Mouse (Mus musculus): ENCODE results near the gene Slc5a8. TPM values are rescaled to one million over a fixed set of nuclear protein-coding genes. Genes with fewer than 3 reads are reported as not detected.

Gene Slc5a8
- polyA plus RNA-seq, 1 experiment from 2014 or later = 0.04 TPM

- no peaks in the 10 kb centered on the region for H3K9me3 ChIP-seq
- WGBS = 81% methylated on average over 2 of the region's 2 CpGs
- ATAC-seq = no peak
- H3K9ac ChIP-seq (replicated peaks) = no peak overlapping the region
- H3K27ac ChIP-seq = no peak overlapping the region
- H3K4me3 ChIP-seq (replicated peaks) = no peak overlapping the region
- H3K4me2 ChIP-seq (replicated peaks) = no peak overlapping the region
- peaks cover 32% of the 10 kb centered on the region for H3K27me3 ChIP-seq
- no peaks in the 10 kb centered on the region for H3K36me3 ChIP-seq
- H3K4me1 ChIP-seq (replicated peaks) = peaks cover 12% of the 10 kb centered on the region
Observed at GRCm38 (mm10) chr10:88888376-88888775, 2.6 kb downstream of the Slc5a8 start.

DNA sequence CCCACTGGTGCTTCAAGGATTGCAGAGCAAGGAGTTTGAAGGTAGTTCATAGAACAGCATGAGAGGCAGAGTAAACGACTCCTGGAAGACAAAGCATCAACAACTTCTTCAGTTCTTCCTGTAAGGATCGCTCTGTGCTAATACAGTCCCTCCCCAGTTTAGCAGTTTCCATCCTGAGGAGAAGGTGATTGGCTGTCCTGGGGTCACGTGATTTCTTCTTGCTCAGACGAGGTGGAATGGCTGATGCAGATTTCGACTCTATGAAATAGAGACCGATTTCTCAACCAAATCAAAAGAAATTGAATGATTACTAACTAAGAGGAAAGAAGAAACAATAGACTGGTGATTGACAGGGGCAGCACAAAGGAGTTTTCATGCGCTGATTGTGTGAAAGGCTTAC is 5.6 kb downstream of the Slc5a8 start:
- ATAC-seq = no peak
- 82% methylated on average over 7 of the region's 7 CpGs for WGBS

DNA sequence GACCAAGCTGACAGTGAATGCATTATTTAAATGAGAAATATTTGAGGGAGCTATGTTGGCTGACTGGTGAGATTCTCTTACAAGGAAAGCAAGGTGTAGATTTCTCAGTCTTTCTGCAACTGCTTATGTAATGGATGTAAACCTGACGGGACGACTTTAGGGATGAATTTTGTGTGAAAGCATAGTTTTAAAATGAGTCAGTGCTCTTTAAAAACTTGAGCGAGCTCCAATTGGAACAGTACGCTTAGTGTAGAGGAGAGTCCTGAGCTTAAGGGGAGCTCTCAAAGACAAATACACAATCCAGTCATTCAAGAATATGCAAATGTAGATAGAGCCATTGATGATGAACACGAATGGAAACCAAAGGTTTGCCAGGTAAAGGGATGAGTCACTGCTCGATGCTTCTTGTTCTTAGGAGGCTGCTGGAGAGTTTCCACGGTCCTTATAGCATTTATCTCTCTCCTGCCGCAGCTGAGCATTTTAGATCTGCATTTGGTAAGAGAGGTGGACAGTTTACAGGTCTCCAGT is 6.8 kb downstream of the Slc5a8 start:
- no peaks in the 10 kb centered on the region for H3K9me3 ChIP-seq
- ATAC-seq = no peak
- H3K27ac ChIP-seq = no peak overlapping the region
- no peaks in the 10 kb centered on the region for H3K36me3 ChIP-seq
- H3K9ac ChIP-seq (replicated peaks) = no peak overlapping the region
- no peak overlapping the region for H3K4me3 ChIP-seq (replicated peaks)
- no peak overlapping the region for H3K4me2 ChIP-seq (replicated peaks)
- H3K27me3 ChIP-seq = peaks cover 2% of the 10 kb centered on the region; the same call in 1 of the 2 replicates
- no peaks in the 10 kb centered on the region for H3K4me1 ChIP-seq (replicated peaks)
- WGBS = 83% methylated on average over 8 of the region's 8 CpGs

More for the DNA sequence above, 5.6 kb downstream of the Slc5a8 start:
- Histone ChIP-seq H3K4me3 (replicated peaks) (no peak overlapping the region), H3K36me3 (no peaks in the 10 kb centered on the region), H3K9ac (replicated peaks) (no peak overlapping the region), H3K4me1 (replicated peaks) (peaks cover 1% of the 10 kb centered on the region; the same call in 1 of the 2 replicates), H3K4me2 (replicated peaks) (no peak overlapping the region), H3K9me3 (no peaks in the 10 kb centered on the region), H3K27ac (no peak overlapping the region), H3K27me3 (peaks cover 12% of the 10 kb centered on the region)

DNA sequence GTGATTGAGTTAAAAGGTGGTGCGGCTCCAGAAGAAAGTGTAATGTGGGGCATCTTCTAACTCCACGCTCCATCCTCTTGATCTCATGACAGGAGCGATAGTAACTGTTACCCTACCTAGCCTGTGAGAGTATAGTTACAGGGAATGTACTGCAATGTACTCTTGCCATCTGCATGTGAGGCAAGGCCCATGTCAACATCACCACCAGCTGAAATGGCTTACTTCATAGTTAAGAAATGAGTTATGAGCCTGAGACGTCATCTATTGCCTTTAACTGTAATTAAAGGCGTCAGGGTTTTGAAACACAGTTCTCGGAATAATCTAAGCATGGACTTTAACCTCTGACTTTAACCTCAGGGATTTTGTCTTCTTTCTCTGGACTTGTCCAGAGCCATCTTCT is 11.2 kb downstream of the Slc5a8 start:
- Histone ChIP-seq H3K9ac (replicated peaks) (no peak overlapping the region), H3K36me3 (no peaks in the 10 kb centered on the region), H3K4me3 (replicated peaks) (no peak overlapping the region), H3K9me3 (no peaks in the 10 kb centered on the region), H3K27me3 (no peaks in the 10 kb centered on the region), H3K4me2 (replicated peaks) (no peak overlapping the region), H3K27ac (no peak overlapping the region), H3K4me1 (replicated peaks) (no peaks in the 10 kb centered on the region)
- no peak for ATAC-seq
- 93% methylated on average over 6 of the region's 6 CpGs for WGBS

- no peaks in the 10 kb centered on the region for H3K27me3 ChIP-seq
- no peak overlapping the region for H3K4me2 ChIP-seq (replicated peaks)
- H3K27ac ChIP-seq = no peak overlapping the region
- H3K4me3 ChIP-seq (replicated peaks) = no peak overlapping the region
- H3K4me1 ChIP-seq (replicated peaks) = no peaks in the 10 kb centered on the region
- no peaks in the 10 kb centered on the region for H3K9me3 ChIP-seq
- H3K36me3 ChIP-seq = no peaks in the 10 kb centered on the region
- no peak for ATAC-seq
- WGBS = 91% methylated on average over 12 of the region's 12 CpGs
- H3K9ac ChIP-seq (replicated peaks) = no peak overlapping the region
Observed at GRCm38 (mm10) chr10:88949649-88950296, 64.0 kb downstream of the Slc5a8 start.

GRCm38 (mm10) chr10:88950297-88950653 is 64.5 kb downstream of the Slc5a8 start:
- H3K9ac ChIP-seq (replicated peaks) = no peak overlapping the region
- H3K36me3 ChIP-seq = no peaks in the 10 kb centered on the region
- WGBS = 83% methylated on average over 4 of the region's 4 CpGs
- H3K9me3 ChIP-seq = no peaks in the 10 kb centered on the region
- no peak overlapping the region for H3K27ac ChIP-seq
- H3K27me3 ChIP-seq = no peaks in the 10 kb centered on the region
- no peaks in the 10 kb centered on the region for H3K4me1 ChIP-seq (replicated peaks)
- ATAC-seq = no peak
- no peak overlapping the region for H3K4me2 ChIP-seq (replicated peaks)
- H3K4me3 ChIP-seq (replicated peaks) = no peak overlapping the region

DNA sequence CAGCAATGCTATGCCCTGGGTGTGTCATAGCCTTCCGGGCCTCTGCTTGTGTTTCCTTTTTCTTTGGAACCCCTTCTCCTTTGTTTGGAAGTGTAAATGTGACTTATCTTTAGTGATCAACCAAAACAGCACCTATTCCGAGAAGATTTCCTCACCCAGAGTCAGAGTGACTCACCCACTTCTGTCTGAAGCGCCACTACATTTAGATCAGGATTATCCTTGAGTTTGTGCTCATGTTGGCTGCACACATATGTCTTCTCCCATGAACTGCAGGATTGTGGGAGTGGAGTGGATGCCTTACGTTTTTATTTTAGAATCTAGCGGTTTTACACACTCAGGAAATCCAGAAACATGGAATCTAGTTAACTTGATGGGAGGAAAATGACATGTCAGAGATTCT is 75.0 kb downstream of the Slc5a8 start:
- Histone ChIP-seq H3K4me1 (replicated peaks) (no peaks in the 10 kb centered on the region), H3K4me2 (replicated peaks) (no peak overlapping the region), H3K27ac (no peak overlapping the region), H3K27me3 (no peaks in the 10 kb centered on the region), H3K36me3 (no peaks in the 10 kb centered on the region), H3K4me3 (replicated peaks) (no peak overlapping the region), H3K9ac (replicated peaks) (no peak overlapping the region), H3K9me3 (no peaks in the 10 kb centered on the region)
- 85% methylated on average over 5 of the region's 5 CpGs for WGBS
- no peak for ATAC-seq

GRCm38 (mm10) chr10:88968586-88968985 is 82.8 kb downstream of the Slc5a8 start:
- Histone ChIP-seq H3K9ac (replicated peaks) (no peak overlapping the region), H3K4me3 (replicated peaks) (no peak overlapping the region), H3K27ac (no peak overlapping the region), H3K4me1 (replicated peaks) (no peaks in the 10 kb centered on the region), H3K4me2 (replicated peaks) (no peak overlapping the region), H3K27me3 (no peaks in the 10 kb centered on the region), H3K9me3 (0 out of 2 replicates have a peak, but pooled peaks cover 3% of the 10 kb centered on the region), H3K36me3 (no peaks in the 10 kb centered on the region)
- WGBS = 91% methylated on average over 5 of the region's 5 CpGs
- no peak for ATAC-seq

DNA sequence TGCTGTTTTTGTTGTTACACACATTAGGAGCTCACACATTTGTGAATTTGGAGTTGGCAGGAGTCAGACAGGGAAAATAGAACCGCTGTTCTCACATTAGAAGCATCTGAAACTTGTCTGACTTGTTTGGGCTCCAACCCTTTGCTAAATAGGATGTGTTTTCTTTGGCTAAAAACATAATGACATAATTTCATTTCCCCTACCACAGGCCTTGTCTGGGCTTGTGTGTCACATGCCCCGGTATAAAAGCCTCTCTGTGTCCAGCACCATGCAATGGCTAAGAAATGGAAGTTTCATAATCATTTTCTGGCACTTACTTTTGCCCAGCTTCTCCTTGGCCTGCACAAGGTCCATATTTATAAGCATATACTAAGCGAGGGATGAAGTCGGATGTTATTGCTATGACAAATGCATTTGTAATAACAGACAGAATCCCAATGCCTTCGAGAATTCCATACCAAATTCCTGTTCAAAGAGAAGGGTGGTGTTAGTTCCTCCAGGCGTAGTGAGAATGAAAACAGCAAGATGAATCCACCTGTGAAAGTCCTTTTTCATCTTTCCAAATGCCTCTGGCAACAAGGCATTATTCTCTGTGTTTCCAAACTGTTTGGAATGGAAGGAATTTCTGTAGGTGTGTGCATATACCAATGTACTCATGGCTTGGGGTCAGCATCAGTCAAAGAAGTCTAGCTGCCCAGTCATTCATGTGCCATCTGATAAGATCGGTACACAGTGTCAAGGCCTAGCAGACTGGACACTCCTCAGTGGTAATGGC is 85.3 kb downstream of the Slc5a8 start:
- WGBS = 88% methylated on average over 7 of the region's 7 CpGs
- H3K36me3 ChIP-seq = no peaks in the 10 kb centered on the region
- H3K9me3 ChIP-seq = 0 out of 2 replicates have a peak, but pooled peaks cover 3% of the 10 kb centered on the region
- H3K4me2 ChIP-seq (replicated peaks) = no peak overlapping the region
- H3K27ac ChIP-seq = no peak overlapping the region
- H3K4me1 ChIP-seq (replicated peaks) = no peaks in the 10 kb centered on the region
- H3K9ac ChIP-seq (replicated peaks) = no peak overlapping the region
- no peak overlapping the region for H3K4me3 ChIP-seq (replicated peaks)
- H3K27me3 ChIP-seq = no peaks in the 10 kb centered on the region
- no peak for ATAC-seq

- ATAC-seq = peak; percentile 53; the same call in 1 of the 2 replicates
- Histone ChIP-seq H3K4me1 (replicated peaks) (no peaks in the 10 kb centered on the region), H3K4me2 (replicated peaks) (no peak overlapping the region), H3K9ac (replicated peaks) (no peak overlapping the region), H3K36me3 (no peaks in the 10 kb centered on the region), H3K9me3 (no peaks in the 10 kb centered on the region), H3K27ac (no peak overlapping the region), H3K4me3 (replicated peaks) (no peak overlapping the region), H3K27me3 (no peaks in the 10 kb centered on the region)
- 68% methylated on average over 6 of the region's 6 CpGs for WGBS
Observed at GRCm38 (mm10) chr10:88978932-88979331, 93.1 kb downstream of the Slc5a8 start.
